Mouse (Mus musculus) gastrocnemius, adult 8-10 months (tissue): ENCODE data around the gene Gm3194. TPM values are rescaled to one million over a fixed set of nuclear protein-coding genes. Genes with fewer than 3 reads are reported as not detected.
"Not testable (repeated sequence)": the region's sequence is repeated elsewhere in the genome, so short reads cannot be mapped to it uniquely, and the experiment has no call there.

ENCODE experiments used
- DNase-seq, 2 experiments: peaks; one replicate each; pipeline ENCODE4 v3.0.0; 2022; ENCODE audit warnings: low spot score in 2 of 2
- total RNA-seq, 4 experiments: library from RNA; stranded (reverse); gene quantifications; 2 replicates each; pipeline ENCODE4 v1.2.4; 2022

The Gm3194 gene
- total RNA-seq = under 1 TPM in 2 of 4 experiments, not detected in 2; 0.24 to 0.29 TPM

- DNase-seq = not testable (repeated sequence)
These were observed at the start of gene Gm3194 for GRCm38 (mm10) chr14:5455367-5455766. Gene Gm3194, minus strand, starts transcription at chr14:5455467.

DNA sequence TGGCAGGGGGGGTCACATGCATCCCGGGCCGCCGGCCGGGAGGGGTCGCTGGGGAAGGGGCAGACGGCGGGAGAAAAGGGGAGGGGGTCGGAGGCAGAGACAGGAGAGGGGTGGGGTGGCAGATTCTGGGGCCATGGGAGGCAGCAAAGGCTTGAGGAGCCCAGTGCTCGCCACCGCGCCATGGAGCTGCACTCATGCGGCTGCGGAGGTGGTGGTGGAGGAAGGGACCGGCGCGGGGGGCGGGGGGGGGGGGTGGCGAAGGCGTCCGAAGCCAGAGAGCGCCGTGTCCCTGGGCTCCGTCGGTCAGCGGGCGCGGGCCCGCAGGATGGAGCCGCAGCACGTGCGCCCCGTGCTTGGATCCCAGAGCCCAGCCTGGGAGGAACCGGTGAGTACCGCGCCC is 46.1 kb upstream of the Gm3194 start, which contains the start of gene Gm3488:
Gm3488 (plus strand) TSS at position 301 of the 400 bp plus-strand sequence.
- not testable (repeated sequence) for DNase-seq

GRCm38 (mm10) chr14:5483907-5484306 is 28.6 kb upstream of the Gm3194 start, which contains the start of gene Gm3187:
Gene Gm3187, plus strand, starts transcription at chr14:5484207.
- not testable (repeated sequence) for DNase-seq

GRCm38 (mm10) chr14:5477730-5478129 is 22.5 kb upstream of the Gm3194 start, which contains the start of gene Gm8246:
Gene Gm8246, minus strand, starts transcription at chr14:5477830.
- not testable (repeated sequence) for DNase-seq

GRCm38 (mm10) chr14:5460469-5460868 is 5.2 kb upstream of the Gm3194 start:
- not testable (repeated sequence) for DNase-seq

- not testable (repeated sequence) for DNase-seq
These were observed 66.3 kb downstream of the Gm3194 start, which contains the start of gene Gm3500 for GRCm38 (mm10) chr14:5388949-5389348. Gene Gm3500, minus strand, starts transcription at chr14:5389049.

Other genes starting within 250 kb of the Gm3194 start
- gene Gm3526, start 194.9 kb downstream of the Gm3194 start, total RNA-seq = not detected
- gene Gm3542, start 120.5 kb downstream of the Gm3194 start, total RNA-seq = not detected
- gene Gm3500, start 66.4 kb downstream of the Gm3194 start, total RNA-seq = not detected
- gene Gm8246, start 22.4 kb upstream of the Gm3194 start, total RNA-seq = not detected
- gene Gm3187, start 28.7 kb upstream of the Gm3194 start, total RNA-seq = not detected
- gene Gm3488, start 46.2 kb upstream of the Gm3194 start, total RNA-seq = not detected
- gene Gm3532, start 83.0 kb upstream of the Gm3194 start, total RNA-seq = not detected
- not detected for gene Gm8265, start 177.6 kb upstream of the Gm3194 start, total RNA-seq
- not detected for gene Gm9603, start 232.0 kb upstream of the Gm3194 start, total RNA-seq